Comparison of ENCODE assay signal across 14 mouse cellular contexts in genomic region chr11:28811874-28812273, GRCm38 (mm10). TPM values are rescaled to one million over a fixed set of nuclear protein-coding genes. Genes with fewer than 3 reads are reported as not detected.
A peak's percentile ranks its signal among the peaks of the same experiment; 100 is the strongest.
DNase-seq lines count a peak whose midpoint lies in the region; ATAC-seq and TF ChIP-seq lines count a peak whose summit lies in the region.
"Had no signal": no experiment of that assay in that cellular context is flagged by ENCODE, and none has a peak within 500 bp of the region (broad histone marks: within the 10 kb centered on the region; RNA-seq: fewer than 3 reads in every experiment).

No protein-coding gene starts in this region.

- peak; percentile 30 for TF ChIP-seq RAD21 in MEL (IDR thresholded peaks at IDR 0.05; ENCODE audit: low read depth, low read length)

- peaks cover 18% of the 10 kb centered on the region for H3K27me3 ChIP-seq in heart, postnatal 0 days (ENCODE audit: control insufficient read depth, insufficient read depth, low read length)
- H3K27me3 ChIP-seq in heart, embryonic 11.5 days (ENCODE audit: control insufficient read depth, insufficient read depth, low read length): no peaks in the 10 kb centered on the region
- no peaks in the 10 kb centered on the region for H3K27me3 ChIP-seq in liver, postnatal 0 days (ENCODE audit: insufficient read depth, low read length)
- no peaks in the 10 kb centered on the region for H3K27me3 ChIP-seq in liver, embryonic 12.5 days (replicated peaks)
- H3K27me3 ChIP-seq in MEL (ENCODE audit: control insufficient read depth in 1 of 2, insufficient read depth in 2 of 2, low read length in 2 of 2): no peaks in the 10 kb centered on the region
- H3K27me3 ChIP-seq in intestine, embryonic 16.5 days (replicated peaks; ENCODE audit: control insufficient read depth, insufficient read depth, low read length): no peaks in the 10 kb centered on the region
- H3K27me3 ChIP-seq in thymus, adult 2 months (ENCODE audit: control insufficient read depth, insufficient read depth, low read length): no peaks in the 10 kb centered on the region
- H3K27me3 ChIP-seq: kidney, embryonic 15.5 days; lung, embryonic 15.5 days had no signal

- no peak for DNase-seq in heart, postnatal 0 days (ENCODE audit: low spot score)
- no peak for DNase-seq in liver, postnatal 0 days
- DNase-seq in MEL (ENCODE audit: low read depth, low spot score): peak; percentile 33
- DNase-seq in thymus, adult 2 months: no peak
- no peak for DNase-seq in thymus, postnatal 25 days
- DNase-seq: cerebellum, postnatal 36 days; thymus, postnatal 36 days had no signal

- 64% methylated on average over 2 of the region's 2 CpGs for WGBS in heart, postnatal 0 days
- WGBS in heart, embryonic 11.5 days (ENCODE audit: insufficient replicate concordance): 56% methylated on average over 2 of the region's 2 CpGs
- 62% methylated on average over 2 of the region's 2 CpGs for WGBS in liver, postnatal 0 days (ENCODE audit: insufficient replicate concordance)
- WGBS in liver, embryonic 12.5 days (ENCODE audit: insufficient replicate concordance): 53% methylated on average over 2 of the region's 2 CpGs
- WGBS in intestine, embryonic 16.5 days: 74% methylated on average over 2 of the region's 2 CpGs
- WGBS in thymus, adult 2 months: 35% methylated on average over 2 of the region's 2 CpGs

- H3K36me3 ChIP-seq in heart, postnatal 0 days (replicated peaks; ENCODE audit: control insufficient read depth, insufficient read depth, low read length): no peaks in the 10 kb centered on the region
- H3K36me3 ChIP-seq in heart, embryonic 11.5 days (ENCODE audit: control insufficient read depth, insufficient read depth, low read length): no peaks in the 10 kb centered on the region
- H3K36me3 ChIP-seq in liver, postnatal 0 days (replicated peaks; ENCODE audit: insufficient read depth, low read length): no peaks in the 10 kb centered on the region
- no peaks in the 10 kb centered on the region for H3K36me3 ChIP-seq in liver, embryonic 12.5 days
- H3K36me3 ChIP-seq in MEL (ENCODE audit: control insufficient read depth in 1 of 2, insufficient read depth in 2 of 2, low read length in 2 of 2): no peaks in the 10 kb centered on the region
- H3K36me3 ChIP-seq in intestine, embryonic 16.5 days (ENCODE audit: control insufficient read depth, insufficient read depth, low read length): no peaks in the 10 kb centered on the region
- no peaks in the 10 kb centered on the region for H3K36me3 ChIP-seq in thymus, adult 2 months (ENCODE audit: control insufficient read depth, insufficient read depth, low read length)
- H3K36me3 ChIP-seq: kidney, embryonic 15.5 days; lung, embryonic 15.5 days had no signal

- ATAC-seq in heart, postnatal 0 days (ENCODE audit: insufficient read depth, low read depth): no peak
- no peak for ATAC-seq in heart, embryonic 11.5 days (replicated peaks; ENCODE audit: insufficient number of reproducible peaks, low FRiP score, low TSS enrichment)
- ATAC-seq in liver, postnatal 0 days: no peak; the same call in 1 of the 2 replicates
- no peak for ATAC-seq in liver, embryonic 12.5 days
- 0 out of 2 replicates have a peak, but pooled peaks have one; percentile 48 for ATAC-seq in intestine, embryonic 16.5 days
- ATAC-seq: activated CD4-positive, CD25-positive, alpha-beta regulatory T cell, adult 4 months had no signal

- H3K9me3 ChIP-seq in heart, postnatal 0 days (replicated peaks; ENCODE audit: control insufficient read depth, low read length): no peaks in the 10 kb centered on the region
- H3K9me3 ChIP-seq in heart, embryonic 11.5 days (replicated peaks; ENCODE audit: control insufficient read depth, low read length): no peaks in the 10 kb centered on the region
- no peaks in the 10 kb centered on the region for H3K9me3 ChIP-seq in liver, postnatal 0 days (ENCODE audit: low read length)
- H3K9me3 ChIP-seq in liver, embryonic 12.5 days (replicated peaks): no peaks in the 10 kb centered on the region
- no peaks in the 10 kb centered on the region for H3K9me3 ChIP-seq in MEL (replicated peaks; ENCODE audit: insufficient read depth, low read length)
- H3K9me3 ChIP-seq in intestine, embryonic 16.5 days (ENCODE audit: control insufficient read depth, low read length): no peaks in the 10 kb centered on the region
- H3K9me3 ChIP-seq: kidney, embryonic 15.5 days; lung, embryonic 15.5 days had no signal

- TF ChIP-seq POLR2A in MEL (IDR thresholded peaks at IDR 0.05; ENCODE audit: control insufficient read depth in 1 of 2, insufficient read depth in 1 of 2, low read depth in 1 of 2, low read length in 2 of 2, poor library complexity in 1 of 2): no peak
- no peak for TF ChIP-seq POLR2A in thymus, adult 2 months (IDR thresholded peaks at IDR 0.05; ENCODE audit: control insufficient read depth, extremely low read depth, insufficient read depth, low read length, poor library complexity)

- TF ChIP-seq EP300 in heart, postnatal 0 days (IDR thresholded peaks at IDR 0.05; ENCODE audit: low read depth): no peak
- TF ChIP-seq EP300 in liver, postnatal 0 days (IDR thresholded peaks at IDR 0.05; ENCODE audit: low read depth): no peak
- TF ChIP-seq EP300 in MEL (IDR thresholded peaks at IDR 0.05; ENCODE audit: low read depth in 1 of 2, low read length in 2 of 2): no peak

- H3K4me1 ChIP-seq in heart, postnatal 0 days (ENCODE audit: control insufficient read depth, insufficient read depth): no peaks in the 10 kb centered on the region
- H3K4me1 ChIP-seq in heart, embryonic 11.5 days (ENCODE audit: control insufficient read depth, insufficient read depth, low read length): no peaks in the 10 kb centered on the region
- no peaks in the 10 kb centered on the region for H3K4me1 ChIP-seq in liver, postnatal 0 days (ENCODE audit: insufficient read depth)
- no peaks in the 10 kb centered on the region for H3K4me1 ChIP-seq in liver, embryonic 12.5 days
- H3K4me1 ChIP-seq in MEL (ENCODE audit: control insufficient read depth in 1 of 2, insufficient read depth in 2 of 2, low read length in 2 of 2): no peaks in the 10 kb centered on the region
- H3K4me1 ChIP-seq in intestine, embryonic 16.5 days (ENCODE audit: control insufficient read depth, insufficient read depth, low read length): no peaks in the 10 kb centered on the region
- no peaks in the 10 kb centered on the region for H3K4me1 ChIP-seq in thymus, adult 2 months (replicated peaks; ENCODE audit: control insufficient read depth, insufficient read depth, low read length)
- H3K4me1 ChIP-seq: kidney, embryonic 15.5 days; lung, embryonic 15.5 days had no signal

- no peaks in the 10 kb centered on the region for H3K79me2 ChIP-seq in MEL (ENCODE audit: control insufficient read depth, insufficient read depth, low read length, poor library complexity)

- H3K27ac ChIP-seq in heart, postnatal 0 days (ENCODE audit: low read depth): no peak overlapping the region
- H3K27ac ChIP-seq in heart, embryonic 11.5 days (ENCODE audit: low read depth, low read length): no peak overlapping the region
- H3K27ac ChIP-seq in liver, postnatal 0 days (ENCODE audit: low read depth): no peak overlapping the region
- no peak overlapping the region for H3K27ac ChIP-seq in liver, embryonic 12.5 days
- H3K27ac ChIP-seq in MEL (ENCODE audit: control insufficient read depth, low read depth, low read length): no peak overlapping the region
- H3K27ac ChIP-seq in intestine, embryonic 16.5 days (ENCODE audit: low read length): no peak overlapping the region
- no peak overlapping the region for H3K27ac ChIP-seq in thymus, adult 2 months (ENCODE audit: control insufficient read depth, insufficient read depth, low read length)
- H3K27ac ChIP-seq: kidney, embryonic 15.5 days; lung, embryonic 15.5 days had no signal

- H3K9ac ChIP-seq in heart, postnatal 0 days (replicated peaks; ENCODE audit: low read depth, low read length): no peak overlapping the region
- H3K9ac ChIP-seq in heart, embryonic 11.5 days (ENCODE audit: low read depth, low read length): no peak overlapping the region
- H3K9ac ChIP-seq in liver, postnatal 0 days (replicated peaks): no peak overlapping the region
- no peak overlapping the region for H3K9ac ChIP-seq in liver, embryonic 12.5 days
- H3K9ac ChIP-seq in MEL (ENCODE audit: control insufficient read depth, low read depth, low read length, poor library complexity, severe bottlenecking): no peak overlapping the region
- no peak overlapping the region for H3K9ac ChIP-seq in intestine, embryonic 16.5 days (ENCODE audit: low read depth, low read length)
- H3K9ac ChIP-seq: kidney, embryonic 15.5 days; lung, embryonic 15.5 days had no signal

- peak; percentile 64 for TF ChIP-seq CTCF in heart, postnatal 0 days (IDR thresholded peaks at IDR 0.05; ENCODE audit: low read depth)
- peak; percentile 63 for TF ChIP-seq CTCF in liver, postnatal 0 days (IDR thresholded peaks at IDR 0.05; ENCODE audit: low read depth)
- TF ChIP-seq CTCF in MEL (IDR thresholded peaks at IDR 0.05 in 2 of 3, conservative IDR thresholded peaks at IDR 0.05 in 1 of 3; ENCODE audit: control insufficient read depth in 1 of 3, insufficient read depth in 1 of 3, low read depth in 2 of 3, low read length in 3 of 3, poor library complexity in 1 of 3, severe bottlenecking in 1 of 3): peak in 2 of 3 experiments; percentile 8 to 47; a peak in 2 of 6 replicates
- no peak for TF ChIP-seq CTCF in thymus, adult 2 months (IDR thresholded peaks at IDR 0.05; ENCODE audit: borderline replicate concordance, control insufficient read depth, extremely low read depth, insufficient read depth, low read length, poor library complexity)

- H3K4me3 ChIP-seq in heart, postnatal 0 days (ENCODE audit: low read depth, low read length): no peak overlapping the region
- H3K4me3 ChIP-seq in heart, embryonic 11.5 days (ENCODE audit: low read depth, low read length): no peak overlapping the region
- H3K4me3 ChIP-seq in liver, postnatal 0 days (ENCODE audit: low read depth, low read length): no peak overlapping the region
- no peak overlapping the region for H3K4me3 ChIP-seq in liver, embryonic 12.5 days
- H3K4me3 ChIP-seq in MEL (ENCODE audit: control insufficient read depth in 1 of 2, insufficient read depth in 1 of 2, low read depth in 2 of 2, low read length in 2 of 2): no peak overlapping the region
- no peak overlapping the region for H3K4me3 ChIP-seq in intestine, embryonic 16.5 days (ENCODE audit: low read length)
- no peak overlapping the region for H3K4me3 ChIP-seq in thymus, adult 2 months (ENCODE audit: control insufficient read depth, insufficient read depth, low read length)
- H3K4me3 ChIP-seq: kidney, embryonic 15.5 days; lung, embryonic 15.5 days had no signal

- no peak overlapping the region for H3K4me2 ChIP-seq in heart, postnatal 0 days (ENCODE audit: low read depth, low read length)
- no peak overlapping the region for H3K4me2 ChIP-seq in heart, embryonic 11.5 days
- H3K4me2 ChIP-seq in liver, postnatal 0 days (ENCODE audit: low read depth, low read length): no peak overlapping the region
- no peak overlapping the region for H3K4me2 ChIP-seq in liver, embryonic 12.5 days
- no peak overlapping the region for H3K4me2 ChIP-seq in intestine, embryonic 16.5 days (ENCODE audit: low read depth, low read length)
- H3K4me2 ChIP-seq: kidney, embryonic 15.5 days; lung, embryonic 15.5 days had no signal

RNA-seq across cellular contexts. Expression of gene Efemp1, which starts 41.1 kb away (rescaled TPM):
- total RNA-seq in heart, postnatal 0 days (2014; rRNA removed; ENCODE audit: low replicate concordance): 10.8 and 33.9 TPM in 2 replicates
- 13.5 and 17.6 TPM in 2 replicates for polyA plus RNA-seq in heart, postnatal 0 days (2015; fragmentation: Nextera tagmentation; extraction: Ambion mirVana)
- polyA plus RNA-seq in heart, embryonic 11.5 days (2014; fragmentation: Nextera tagmentation; extraction: Ambion mirVana): 27.9 and 28.6 TPM in 2 replicates
- 2.3 and 2.5 TPM in 2 replicates for polyA plus RNA-seq in liver, postnatal 0 days (2015; fragmentation: Nextera tagmentation; extraction: Ambion mirVana)
- polyA plus RNA-seq in liver, embryonic 12.5 days (2016; fragmentation: Nextera tagmentation; extraction: Ambion mirVana): 2.8 and 3.1 TPM in 2 replicates
- not detected in 2 replicates for total RNA-seq in MEL (2012; rRNA removed)
- polyA plus RNA-seq in MEL (2012; ENCODE audit: insufficient read depth in 1 of 2, insufficient read length in 2 of 2, low read depth in 1 of 2, low replicate concordance in 2 of 2, missing spikeins in 1 of 2): not detected
- 11.2 and 12.5 TPM in 2 replicates for polyA plus RNA-seq in intestine, embryonic 16.5 days (2015; fragmentation: Nextera tagmentation; extraction: Ambion mirVana)
- polyA plus RNA-seq in thymus, adult 2 months (2012; rRNA removed): 5.8 and 11.1 TPM in 2 replicates
- total RNA-seq: monocyte, adult 5-6 weeks had no signal
- polyA plus RNA-seq: activated CD4-positive, CD25-positive, alpha-beta regulatory T cell, adult 4 months had no signal
